Mouse (Mus musculus): Measurements from ENCODE around the gene Nol6. TPM values are rescaled to one million over a fixed set of nuclear protein-coding genes. Genes with fewer than 3 reads are reported as not detected.

Nol6 gene
- total RNA-seq, 1 experiment, result 67.5 TPM

GRCm38 (mm10) chr4:41136454-41136805 lies 12.2 kb upstream of the Nol6 start:
- peak overlapping the region; percentile 98 for H3K9ac ChIP-seq (ENCODE audit: insufficient read depth, low read depth, low read length, poor library complexity, severe bottlenecking)
- peaks cover 4% of the 10 kb centered on the region; the same call in 1 of the 2 replicates for H3K36me3 ChIP-seq (ENCODE audit: control insufficient read depth, insufficient read depth, low read length, poor library complexity, severe bottlenecking)
- peak overlapping the region; percentile 72 to 98 for H3K4me3 ChIP-seq (ENCODE audit: insufficient read depth in 1 of 2, low read depth in 1 of 2, low read length in 2 of 2, poor library complexity in 1 of 2, severe bottlenecking in 1 of 2)
- in situ Hi-C loops (cut with MboI; ENCODE audit: low sequenced_read_pairs in 2 of 2, unreplicated experiment in 2 of 2), result no loop called here
- no peaks in the 10 kb centered on the region for H3K9me3 ChIP-seq (ENCODE audit: control insufficient read depth, insufficient read depth, low read depth, low read length)
- DNase-seq (ENCODE audit: low read depth, low spot score), result no peak
- no peak for TF ChIP-seq MAFK (IDR thresholded peaks at IDR 0.05; ENCODE audit: insufficient read depth, low read depth, low read length)
- TF ChIP-seq HCFC1 (IDR thresholded peaks at IDR 0.05; ENCODE audit: borderline replicate concordance, insufficient read depth, low read length), result no peak; the same call in 1 of the 2 replicates
- no peak for TF ChIP-seq ZC3H11A (IDR thresholded peaks at IDR 0.05; ENCODE audit: borderline replicate concordance, low read depth, low read length)
- no peak for TF ChIP-seq CHD2 (IDR thresholded peaks at IDR 0.05; ENCODE audit: low read depth, low read length)
- TF ChIP-seq ZNF384 (IDR thresholded peaks at IDR 0.05; ENCODE audit: low read depth, low read length), result no peak
- no peaks in the 10 kb centered on the region; a peak in 1 of 4 replicates for H3K4me1 ChIP-seq (ENCODE audit: control insufficient read depth in 2 of 2, insufficient read depth in 2 of 2, low read length in 2 of 2, poor library complexity in 1 of 2)
- peak overlapping the region; percentile 97 for H3K27ac ChIP-seq (ENCODE audit: insufficient read depth, low read depth, low read length, poor library complexity, severe bottlenecking)

- no peak for TF ChIP-seq ZNF384 (IDR thresholded peaks at IDR 0.05; ENCODE audit: low read depth, low read length)
- TF ChIP-seq MAFK (IDR thresholded peaks at IDR 0.05; ENCODE audit: insufficient read depth, low read depth, low read length), result no peak
- no peak for TF ChIP-seq ZC3H11A (IDR thresholded peaks at IDR 0.05; ENCODE audit: borderline replicate concordance, low read depth, low read length)
- TF ChIP-seq CHD2 (IDR thresholded peaks at IDR 0.05; ENCODE audit: low read depth, low read length), result no peak
- TF ChIP-seq HCFC1 (IDR thresholded peaks at IDR 0.05; ENCODE audit: borderline replicate concordance, insufficient read depth, low read length), result peak; percentile 57; the same call in 1 of the 2 replicates
- Histone ChIP-seq H3K9me3 (ENCODE audit: control insufficient read depth, insufficient read depth, low read depth, low read length) (no peaks in the 10 kb centered on the region), H3K9ac (ENCODE audit: insufficient read depth, low read depth, low read length, poor library complexity, severe bottlenecking) (peak within 1 kb of the TSS; percentile 98), H3K27ac (ENCODE audit: insufficient read depth, low read depth, low read length, poor library complexity, severe bottlenecking) (peak within 1 kb of the TSS; percentile 97), H3K4me3 (ENCODE audit: insufficient read depth in 1 of 2, low read depth in 1 of 2, low read length in 2 of 2, poor library complexity in 1 of 2, severe bottlenecking in 1 of 2) (peak within 1 kb of the TSS; percentile 77 to 98), H3K4me1 (ENCODE audit: control insufficient read depth in 2 of 2, insufficient read depth in 2 of 2, low read length in 2 of 2, poor library complexity in 1 of 2) (no peaks in the 10 kb centered on the region; a peak in 1 of 4 replicates), H3K36me3 (ENCODE audit: control insufficient read depth, insufficient read depth, low read length, poor library complexity, severe bottlenecking) (peaks cover 4% of the 10 kb centered on the region; the same call in 1 of the 2 replicates)
- in situ Hi-C loops (cut with MboI; ENCODE audit: low sequenced_read_pairs in 2 of 2, unreplicated experiment in 2 of 2), result no loop called here
- DNase-seq (ENCODE audit: low read depth, low spot score), result no peak
Observed at GRCm38 (mm10) chr4:41135711-41136453, 11.6 kb upstream of the Nol6 start, which contains the start of gene Ube2r2. TSS of gene Ube2r2 (plus strand) at chr4:41135743.

- peak overlapping the region; percentile 98 for H3K9ac ChIP-seq (ENCODE audit: insufficient read depth, low read depth, low read length, poor library complexity, severe bottlenecking)
- peak overlapping the region; percentile 97 for H3K27ac ChIP-seq (ENCODE audit: insufficient read depth, low read depth, low read length, poor library complexity, severe bottlenecking)
- no peaks in the 10 kb centered on the region; a peak in 1 of 4 replicates for H3K4me1 ChIP-seq (ENCODE audit: control insufficient read depth in 2 of 2, insufficient read depth in 2 of 2, low read length in 2 of 2, poor library complexity in 1 of 2)
- TF ChIP-seq ZC3H11A (IDR thresholded peaks at IDR 0.05; ENCODE audit: borderline replicate concordance, low read depth, low read length) (no peak), CHD2 (IDR thresholded peaks at IDR 0.05; ENCODE audit: low read depth, low read length) (no peak), MAFK (IDR thresholded peaks at IDR 0.05; ENCODE audit: insufficient read depth, low read depth, low read length) (no peak)
- in situ Hi-C loops (cut with MboI; ENCODE audit: low sequenced_read_pairs in 2 of 2, unreplicated experiment in 2 of 2), result no loop called here
- no peaks in the 10 kb centered on the region for H3K36me3 ChIP-seq (ENCODE audit: control insufficient read depth, insufficient read depth, low read length, poor library complexity, severe bottlenecking)
- H3K9me3 ChIP-seq (ENCODE audit: control insufficient read depth, insufficient read depth, low read depth, low read length), result no peaks in the 10 kb centered on the region
- DNase-seq (ENCODE audit: low read depth, low spot score), result peak; percentile 75
- H3K4me3 ChIP-seq (ENCODE audit: insufficient read depth in 1 of 2, low read depth in 1 of 2, low read length in 2 of 2, poor library complexity in 1 of 2, severe bottlenecking in 1 of 2), result peak overlapping the region; percentile 77 to 98
Observed at GRCm38 (mm10) chr4:41134935-41135710, 10.9 kb upstream of the Nol6 start.

GRCm38 (mm10) chr4:41133529-41134291 lies 9.5 kb upstream of the Nol6 start:
- in situ Hi-C loops (cut with MboI; ENCODE audit: low sequenced_read_pairs in 2 of 2, unreplicated experiment in 2 of 2), result no loop called here
- no peak for DNase-seq (ENCODE audit: low read depth, low spot score)
- no peak overlapping the region for H3K9ac ChIP-seq (ENCODE audit: insufficient read depth, low read depth, low read length, poor library complexity, severe bottlenecking)
- H3K27ac ChIP-seq (ENCODE audit: insufficient read depth, low read depth, low read length, poor library complexity, severe bottlenecking), result no peak overlapping the region
- no peaks in the 10 kb centered on the region; a peak in 1 of 4 replicates for H3K4me1 ChIP-seq (ENCODE audit: control insufficient read depth in 2 of 2, insufficient read depth in 2 of 2, low read length in 2 of 2, poor library complexity in 1 of 2)
- H3K36me3 ChIP-seq (ENCODE audit: control insufficient read depth, insufficient read depth, low read length, poor library complexity, severe bottlenecking), result no peaks in the 10 kb centered on the region
- no peak for TF ChIP-seq HCFC1 (IDR thresholded peaks at IDR 0.05; ENCODE audit: borderline replicate concordance, insufficient read depth, low read length)
- TF ChIP-seq MAFK (IDR thresholded peaks at IDR 0.05; ENCODE audit: insufficient read depth, low read depth, low read length), result no peak
- TF ChIP-seq ZC3H11A (IDR thresholded peaks at IDR 0.05; ENCODE audit: borderline replicate concordance, low read depth, low read length), result no peak
- no peak for TF ChIP-seq CHD2 (IDR thresholded peaks at IDR 0.05; ENCODE audit: low read depth, low read length)
- TF ChIP-seq ZNF384 (IDR thresholded peaks at IDR 0.05; ENCODE audit: low read depth, low read length), result no peak
- H3K9me3 ChIP-seq (ENCODE audit: control insufficient read depth, insufficient read depth, low read depth, low read length), result no peaks in the 10 kb centered on the region
- H3K4me3 ChIP-seq (ENCODE audit: insufficient read depth in 1 of 2, low read depth in 1 of 2, low read length in 2 of 2, poor library complexity in 1 of 2, severe bottlenecking in 1 of 2), result no peak overlapping the region

All from ES-E14 (cell line).